ENCODE assay signal across 8 mouse cellular contexts in genomic region chr5:131538311-131538915, GRCm38 (mm10).
DNase-seq lines count a peak whose midpoint lies in the region; ATAC-seq lines count a peak whose summit lies in the region.

No protein-coding gene starts in this region.

- peak; percentile 84 for ATAC-seq in intestine, embryonic 14.5 days (replicated peaks; ENCODE audit: low FRiP score, low TSS enrichment, low read depth)

- H3K36me3 ChIP-seq in intestine, embryonic 14.5 days (ENCODE audit: control insufficient read depth, insufficient read depth, low read length), result no peaks in the 10 kb centered on the region

- peak overlapping the region; percentile 85 for H3K4me3 ChIP-seq in intestine, embryonic 14.5 days (ENCODE audit: low read depth, low read length)

- under 1% methylated on average over 67 of the region's 68 CpGs for WGBS in intestine, embryonic 14.5 days

- DNase-seq in adrenal gland, postnatal 14 days, result peak; percentile 81
- DNase-seq in embryo, embryonic 10.5 days (ENCODE audit: low spot score), result peak; percentile 85
- DNase-seq in gastrocnemius, postnatal 25 days, result peak; percentile 78
- DNase-seq in intestine, embryonic 14.5 days (ENCODE audit: low spot score), result no peak
- peak; percentile 76 to 82 for DNase-seq in left cerebral cortex, postnatal 36 days (ENCODE audit: low spot score in 2 of 2)
- peak; percentile 80 for DNase-seq in mesoderm, embryonic 11.5 days (ENCODE audit: low read depth, low spot score)
- DNase-seq in right cerebral cortex, postnatal 4 days, result peak; percentile 73
- DNase-seq in adipocyte (ENCODE audit: low spot score), result no peak

- intact Hi-C loops in left cerebral cortex, postnatal 36 days (cut with DNase I), result loop anchor here (5.0 to 10.0 kb wide), 5 partner anchors 106 to 576 kb away; no protein-coding TSS in a partner anchor

- no peaks in the 10 kb centered on the region for H3K9me3 ChIP-seq in intestine, embryonic 14.5 days (ENCODE audit: control insufficient read depth, low read length)

- peak overlapping the region; percentile 90 for H3K9ac ChIP-seq in intestine, embryonic 14.5 days (ENCODE audit: low read length)

- H3K4me2 ChIP-seq in intestine, embryonic 14.5 days (ENCODE audit: low read length), result peak overlapping the region; percentile 70

- H3K27ac ChIP-seq in intestine, embryonic 14.5 days (ENCODE audit: low read depth), result peak overlapping the region; percentile 92

- H3K4me1 ChIP-seq in intestine, embryonic 14.5 days (replicated peaks; ENCODE audit: control insufficient read depth, insufficient read depth, low read length), result peaks cover 14% of the 10 kb centered on the region

- no peaks in the 10 kb centered on the region for H3K27me3 ChIP-seq in intestine, embryonic 14.5 days (replicated peaks; ENCODE audit: control insufficient read depth, insufficient read depth, low read length)

Comparison
In these comparisons a context has a peak if more than half of its experiments do, and no peak if none do; other contexts are left out.
1. DNase-seq: peak in adrenal gland, postnatal 14 days (single experiment), embryo, embryonic 10.5 days (single experiment), gastrocnemius, postnatal 25 days (single experiment), left cerebral cortex, postnatal 36 days (2 of 2), mesoderm, embryonic 11.5 days (single experiment) and right cerebral cortex, postnatal 4 days (single experiment); none in intestine, embryonic 14.5 days (single experiment) and adipocyte (single experiment).